Mouse (Mus musculus) small intestine, adult 2 months (tissue): ENCODE measurements around the gene Tmem131.

Source experiments
- CTCF ChIP-seq: fragments of 200-500 bp; IDR thresholded peaks from 2 replicates; pipeline ENCODE4 v1.5.1; 2012; ENCODE audit warnings: low read depth, mild to moderate bottlenecking, control low read depth, inconsistent platforms, low read length, moderate library complexity, mixed read lengths; ENCODE audit not compliant: insufficient replicate concordance, insufficient read length; ENCODE audit errors: extremely low read depth
- POLR2A ChIP-seq: fragments of 200-500 bp; IDR thresholded peaks from 2 replicates; pipeline ENCODE4 v1.6.1; 2012; ENCODE audit warnings: low read depth, mild to moderate bottlenecking, control low read depth, inconsistent platforms, low read length, moderate library complexity

DNA sequence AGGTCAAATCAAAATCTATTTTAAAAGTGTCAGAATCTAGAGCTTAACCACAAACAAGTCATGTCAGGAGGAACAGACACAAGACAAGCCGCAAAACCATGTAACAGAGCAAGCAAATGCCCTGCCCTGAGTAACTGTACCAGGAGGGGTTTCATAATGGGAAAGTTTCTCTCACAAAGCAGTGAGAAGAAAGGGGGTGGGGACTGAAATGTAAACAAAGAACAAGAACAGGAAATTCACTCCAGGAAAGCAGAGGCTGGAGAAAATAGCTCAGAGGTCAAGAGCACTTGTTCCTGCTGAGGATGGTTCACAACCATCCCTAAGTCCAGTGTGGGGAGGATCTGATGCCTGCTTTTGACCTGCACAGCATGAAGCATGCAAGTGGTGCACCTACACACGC, 59.7 kb downstream of the Tmem131 start:
- TF ChIP-seq POLR2A (no peak), CTCF (no peak)
